Mouse (Mus musculus) T-cell, adult 2 months (primary cell): ENCODE results near the gene Hoxb4.
A peak's percentile ranks its signal among the peaks of the same experiment; 100 is the strongest.

Experiments used
- DNase-seq: peaks from one replicate; pipeline ENCODE4 v3.0.0; 2022; ENCODE audit warnings: low spot score

Hoxb4 gene

GRCm38 (mm10) chr11:96313806-96314428 lies 4.2 kb upstream of the Hoxb4 start:
- DNase-seq, result no peak

- no peak for DNase-seq
Observed at GRCm38 (mm10) chr11:96314671-96315343, 3.3 kb upstream of the Hoxb4 start.

DNA sequence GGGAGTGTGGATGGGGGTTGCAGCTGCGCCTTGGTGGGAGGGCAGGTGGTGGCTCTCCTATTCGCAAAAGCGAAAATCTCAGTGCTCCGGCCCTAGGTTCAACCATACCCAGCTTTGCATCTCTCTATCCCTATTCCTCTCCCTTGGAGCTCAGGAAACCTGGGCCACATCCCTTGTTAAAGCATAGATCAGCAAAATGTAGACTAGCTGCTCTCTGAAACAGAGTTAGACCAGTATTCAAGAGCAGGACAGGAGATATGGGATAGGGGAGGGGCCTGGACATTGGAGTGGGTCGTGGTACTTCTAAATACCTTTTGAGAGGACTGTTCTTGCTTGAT lies 2.8 kb upstream of the Hoxb4 start:
- DNase-seq, result no peak

GRCm38 (mm10) chr11:96316696-96317607 lies 1.1 kb upstream of the Hoxb4 start:
- no peak for DNase-seq

GRCm38 (mm10) chr11:96318368-96319070 lies 452 bp downstream of the Hoxb4 start:
- peak; percentile 53 for DNase-seq

DNA sequence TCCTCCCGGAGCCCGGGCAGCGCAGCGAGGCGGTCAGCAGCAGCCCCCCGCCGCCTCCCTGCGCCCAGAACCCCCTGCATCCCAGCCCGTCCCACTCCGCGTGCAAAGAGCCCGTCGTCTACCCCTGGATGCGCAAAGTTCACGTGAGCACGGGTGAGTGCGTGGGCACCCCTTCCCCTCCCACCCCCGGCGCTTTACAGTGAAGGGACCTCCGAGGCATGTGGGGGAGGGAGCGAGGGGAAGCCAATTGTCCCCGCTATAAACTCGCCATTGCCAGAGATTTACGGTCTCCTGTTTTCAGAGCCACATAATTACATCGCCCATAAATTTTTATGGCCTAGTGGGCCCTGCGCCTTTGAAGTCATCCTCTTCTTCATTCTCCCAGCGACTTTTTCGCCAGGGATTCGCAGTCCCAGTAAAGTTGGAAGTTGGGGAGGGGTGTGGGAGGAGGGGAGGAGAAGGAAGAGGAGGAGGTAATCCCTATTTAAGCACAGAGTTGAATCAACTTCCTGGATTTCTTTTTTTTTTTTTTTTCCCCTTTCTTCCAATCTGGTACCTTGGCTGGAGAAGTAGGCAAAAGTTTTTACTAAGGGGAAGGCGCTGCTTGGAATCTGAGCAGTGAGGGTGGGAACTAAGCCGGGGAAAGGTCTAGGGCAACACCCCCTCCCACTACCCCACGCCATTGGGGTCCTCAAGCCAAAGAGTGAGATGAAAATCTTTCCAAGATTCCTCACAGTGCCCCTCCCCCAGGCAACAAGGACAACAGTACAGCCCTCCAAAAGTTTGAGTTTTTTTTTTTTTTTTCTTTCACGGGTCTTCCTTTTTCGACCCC lies 1.2 kb downstream of the Hoxb4 start:
- DNase-seq, result no peak

- DNase-seq, result no peak
Observed at GRCm38 (mm10) chr11:96319910-96320309, 1.8 kb downstream of the Hoxb4 start.

DNA sequence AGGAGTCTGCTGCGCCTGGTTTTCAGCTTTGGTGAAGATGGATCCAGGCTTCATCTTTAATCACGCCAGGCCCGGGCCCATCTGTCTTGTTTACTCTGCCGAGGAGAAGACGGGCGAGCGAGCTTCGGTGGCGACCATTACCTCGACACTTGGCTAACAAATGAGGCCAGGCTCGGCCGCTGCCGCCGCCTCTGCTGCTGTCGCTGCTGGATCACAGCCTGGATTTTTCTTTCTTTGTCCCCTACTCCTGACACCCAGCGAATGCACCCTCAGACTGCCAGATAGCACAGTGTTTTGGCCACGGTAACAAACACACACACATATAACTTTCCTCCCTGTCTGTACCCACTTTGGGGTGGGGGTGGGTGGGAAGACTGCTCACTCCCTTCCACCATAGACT lies 2.6 kb downstream of the Hoxb4 start:
- no peak for DNase-seq

DNA sequence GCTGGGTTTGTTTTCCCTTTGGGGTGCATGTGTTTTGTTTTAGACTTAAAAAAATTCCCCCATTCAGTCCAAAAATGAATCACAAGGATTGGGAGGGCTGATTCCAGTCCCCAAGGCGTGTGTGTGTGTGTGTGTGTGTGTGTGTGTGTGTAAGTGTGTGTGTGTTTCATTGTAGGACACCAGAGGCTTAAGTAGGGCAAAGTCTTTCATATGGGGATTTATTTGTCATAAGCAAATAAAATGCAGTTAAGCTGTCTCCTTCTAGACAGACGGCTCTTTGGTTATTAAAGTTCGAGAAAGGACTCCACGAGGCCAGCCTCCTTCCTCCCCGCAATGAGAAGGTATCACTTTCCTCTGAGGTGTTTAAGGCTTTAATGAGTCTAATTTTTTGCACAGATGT lies 3.8 kb downstream of the Hoxb4 start:
- no peak for DNase-seq

- no peak for DNase-seq
Observed at GRCm38 (mm10) chr11:96322738-96323137, 4.7 kb downstream of the Hoxb4 start.

DNA sequence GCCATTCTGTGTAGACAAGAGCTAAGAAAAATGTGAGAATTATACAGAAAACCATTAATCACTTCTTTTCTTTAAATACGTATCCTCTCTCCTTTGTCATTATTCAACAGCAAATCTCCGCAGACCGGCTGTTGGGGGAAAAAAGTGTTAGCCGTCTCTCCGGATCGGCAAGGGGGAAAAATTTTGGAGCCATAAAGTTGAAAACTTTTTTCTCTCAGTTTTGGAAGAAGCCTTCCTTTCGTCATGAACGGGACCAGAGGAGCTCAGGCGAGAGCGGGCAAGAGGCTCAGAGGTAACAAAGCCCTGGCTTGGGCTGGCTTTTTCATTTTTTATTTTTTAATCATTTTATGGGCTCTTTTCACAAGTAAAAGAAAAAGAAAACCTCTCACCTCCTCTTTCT lies 5.1 kb downstream of the Hoxb4 start, which contains the start of gene Hoxb3:
Gene Hoxb3 (plus strand): TSS at position 173 of the 400 bp plus-strand sequence.
- DNase-seq, result no peak

DNA sequence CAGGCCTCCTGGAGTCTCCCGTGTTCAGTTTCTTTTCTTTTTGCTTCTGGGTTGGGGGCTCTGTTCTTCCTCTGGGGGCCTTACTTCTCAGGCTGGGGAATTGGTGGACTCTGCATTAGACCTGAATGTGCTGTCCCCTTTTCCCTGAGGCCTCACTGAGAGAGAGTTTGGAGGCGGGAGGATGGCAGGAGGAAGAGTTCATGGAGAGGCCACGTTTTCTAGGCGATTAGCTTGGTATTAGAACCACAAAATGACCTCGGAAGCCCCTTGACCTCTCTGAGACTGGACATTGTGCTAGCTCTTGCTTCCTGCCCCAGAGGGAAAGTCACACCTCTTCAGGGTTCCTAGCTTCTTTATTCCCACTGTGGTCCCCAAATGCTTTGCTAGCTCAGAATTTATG lies 6.1 kb downstream of the Hoxb4 start:
- no peak for DNase-seq

GRCm38 (mm10) chr11:96324965-96325364 lies 6.9 kb downstream of the Hoxb4 start:
- no peak for DNase-seq

DNA sequence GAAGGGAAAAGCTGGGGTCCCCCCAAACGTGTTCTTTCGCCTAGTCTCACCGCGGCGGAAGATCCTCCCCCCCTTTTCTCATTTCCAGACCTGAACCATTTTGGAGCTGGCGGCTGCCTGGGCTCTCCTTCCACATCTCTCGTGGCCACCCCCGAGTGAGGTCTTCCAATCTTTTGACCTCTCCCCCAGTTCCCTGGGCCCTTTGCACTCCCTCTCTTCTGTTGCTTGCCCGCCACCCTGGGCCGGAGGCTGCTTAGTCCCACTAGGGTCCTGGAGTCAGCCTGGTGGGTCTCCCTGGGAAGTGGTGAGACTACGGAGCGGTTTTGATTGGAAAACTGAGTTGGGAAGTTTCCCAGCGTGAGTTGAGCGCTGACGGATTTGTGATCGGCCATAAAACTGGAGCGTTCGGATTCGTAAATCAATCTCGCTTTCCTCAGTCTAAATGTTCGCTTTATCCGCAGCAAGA lies 7.7 kb downstream of the Hoxb4 start:
- no peak for DNase-seq

GRCm38 (mm10) chr11:96326705-96327104 lies 8.6 kb downstream of the Hoxb4 start:
- DNase-seq, result no peak

GRCm38 (mm10) chr11:96327122-96327521 lies 9.1 kb downstream of the Hoxb4 start:
- no peak for DNase-seq

- no peak for DNase-seq
Observed at GRCm38 (mm10) chr11:96327750-96328149, 9.7 kb downstream of the Hoxb4 start.

DNA sequence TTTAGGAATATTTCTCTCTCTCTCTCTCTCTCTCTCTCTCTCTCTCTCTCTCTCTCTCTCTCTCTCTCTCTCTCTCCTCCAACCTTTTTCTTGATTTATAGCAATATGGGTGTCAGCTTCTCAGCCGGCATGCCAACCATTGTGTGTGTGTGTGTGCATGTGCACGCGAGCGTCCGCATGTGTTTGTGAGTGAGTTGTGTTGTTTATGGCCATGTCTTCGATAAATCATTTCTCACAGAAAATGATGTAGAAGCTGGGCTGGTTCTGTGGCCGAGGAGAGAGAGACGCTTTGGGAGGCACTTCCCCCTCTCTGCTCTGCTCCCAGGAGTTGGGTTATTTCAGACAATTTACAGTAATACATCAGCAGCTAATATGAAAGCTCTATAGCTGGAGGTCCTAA lies 10.5 kb downstream of the Hoxb4 start:
- no peak for DNase-seq

GRCm38 (mm10) chr11:96332105-96332504 lies 14.0 kb downstream of the Hoxb4 start:
- DNase-seq, result no peak

DNA sequence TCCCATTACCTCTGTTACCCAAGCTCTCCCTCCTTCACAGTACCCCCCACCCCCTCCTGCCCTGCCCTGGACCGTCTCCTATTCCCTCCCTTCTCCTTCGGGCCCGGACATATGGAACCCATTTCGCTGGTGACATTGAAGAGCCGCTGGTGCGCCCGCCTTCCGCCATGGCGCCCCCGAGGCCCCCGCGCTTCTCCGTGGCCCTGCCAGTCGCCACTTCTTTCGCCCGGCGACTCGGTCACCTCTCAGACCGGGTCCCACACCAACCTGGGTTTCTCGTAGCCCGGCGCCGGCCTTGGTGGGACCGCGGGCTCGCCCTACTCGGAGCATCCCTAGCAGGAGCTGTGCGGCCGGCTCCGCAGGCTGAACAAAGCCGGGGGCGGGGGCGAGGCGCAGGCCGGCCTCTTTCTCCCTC lies 14.6 kb downstream of the Hoxb4 start:
- no peak for DNase-seq
